Mouse (Mus musculus) spleen, embryonic (tissue): ENCODE data around the gene Pmp22.

Experiments
- CTCF ChIA-PET: fragments of 350-600 bp; sonication (Branson Sonifier 250); formaldehyde crosslinking; loops from one replicate; lab custom pipeline; 2022; lab: Charles Lee

The Pmp22 gene

GRCm38 (mm10) chr11:63127513-63127912 lies 1.3 kb upstream of the Pmp22 start:
- CTCF ChIA-PET, result no interaction called here

- CTCF ChIA-PET, result interaction anchor here (1.2 kb wide), 1 partner anchor 10 kb away, joined by 4 read pairs; no protein-coding TSS in a partner anchor
Observed at GRCm38 (mm10) chr11:63129375-63129774, 593 bp downstream of the Pmp22 start.

GRCm38 (mm10) chr11:63129840-63130239 lies 1.1 kb downstream of the Pmp22 start:
- CTCF ChIA-PET, result interaction anchor here (1.2 kb wide), 1 partner anchor 9 kb away, joined by 4 read pairs; no protein-coding TSS in a partner anchor

- CTCF ChIA-PET, result interaction anchor here (1.2 kb wide), 1 partner anchor 9 kb away, joined by 4 read pairs; no protein-coding TSS in a partner anchor
Observed at GRCm38 (mm10) chr11:63130497-63130896, 1.7 kb downstream of the Pmp22 start.

GRCm38 (mm10) chr11:63131001-63131692 lies 2.4 kb downstream of the Pmp22 start:
- CTCF ChIA-PET, result no interaction called here

- CTCF ChIA-PET, result no interaction called here
Observed at GRCm38 (mm10) chr11:63131693-63132040, 2.9 kb downstream of the Pmp22 start.

- CTCF ChIA-PET, result no interaction called here
Observed at GRCm38 (mm10) chr11:63132151-63132500, 3.3 kb downstream of the Pmp22 start.

GRCm38 (mm10) chr11:63132501-63133435 lies 4.0 kb downstream of the Pmp22 start:
- CTCF ChIA-PET, result no interaction called here

- CTCF ChIA-PET, result no interaction called here
Observed at GRCm38 (mm10) chr11:63134021-63134420, 5.2 kb downstream of the Pmp22 start.

- CTCF ChIA-PET, result interaction anchor here (1.0 to 1.8 kb wide), 2 partner anchors 225 to 233 kb away, joined by 3 to 8 read pairs; no protein-coding TSS in a partner anchor
Observed at GRCm38 (mm10) chr11:63134742-63135482, 6.1 kb downstream of the Pmp22 start.

- CTCF ChIA-PET, result interaction anchor here (1.0 to 1.8 kb wide), 2 partner anchors 226 to 234 kb away, joined by 3 to 8 read pairs; no protein-coding TSS in a partner anchor
Observed at GRCm38 (mm10) chr11:63135622-63136021, 6.8 kb downstream of the Pmp22 start.

- CTCF ChIA-PET, result interaction anchor here (1.0 to 1.8 kb wide), 2 partner anchors 226 to 234 kb away, joined by 3 to 8 read pairs; no protein-coding TSS in a partner anchor
Observed at GRCm38 (mm10) chr11:63136205-63136604, 7.4 kb downstream of the Pmp22 start.

GRCm38 (mm10) chr11:63136836-63137416 lies 8.1 kb downstream of the Pmp22 start:
- CTCF ChIA-PET, result no interaction called here

- CTCF ChIA-PET, result interaction anchor here (0.7 to 2.0 kb wide), 2 partner anchors 9 to 384 kb away, joined by 4 to 9 read pairs; no protein-coding TSS in a partner anchor
Observed at GRCm38 (mm10) chr11:63138739-63139138, 10.0 kb downstream of the Pmp22 start.

- CTCF ChIA-PET, result no interaction called here
Observed at GRCm38 (mm10) chr11:63142311-63142710, 13.5 kb downstream of the Pmp22 start.

GRCm38 (mm10) chr11:63142816-63143215 lies 14.0 kb downstream of the Pmp22 start:
- CTCF ChIA-PET, result no interaction called here

- CTCF ChIA-PET, result no interaction called here
Observed at GRCm38 (mm10) chr11:63143486-63143885, 14.7 kb downstream of the Pmp22 start.

GRCm38 (mm10) chr11:63146601-63147000 lies 17.8 kb downstream of the Pmp22 start:
- CTCF ChIA-PET, result no interaction called here

GRCm38 (mm10) chr11:63148276-63148675 lies 19.5 kb downstream of the Pmp22 start:
- CTCF ChIA-PET, result no interaction called here

GRCm38 (mm10) chr11:63151857-63152256 lies 23.1 kb downstream of the Pmp22 start:
- CTCF ChIA-PET, result no interaction called here

- CTCF ChIA-PET, result no interaction called here
Observed at GRCm38 (mm10) chr11:63157117-63157516, 28.3 kb downstream of the Pmp22 start.
